Mouse (Mus musculus) forebrain, postnatal 0 days (tissue): ENCODE measurements around the gene Olfr706. TPM values are rescaled to one million over a fixed set of nuclear protein-coding genes. Genes with fewer than 3 reads are reported as not detected.

ENCODE experiments used
- ATAC-seq: fragments of 200-750 bp; cut with Nextera tagmentation; 2 replicates; pipeline ENCODE4 v1.8.0; 2017; ENCODE audit warnings: mild to moderate bottlenecking, moderate library complexity
- DNase-seq: peaks from one replicate; pipeline ENCODE4 v3.0.0-alpha.2; 2015
- H3K27ac ChIP-seq: fragments of 300-500 bp; sonication (generic); 2 replicates; pipeline ENCODE4 v1.5.1; 2014; ENCODE audit warnings: low read depth, mild to moderate bottlenecking, antibody characterized with exemption, low read length, moderate library complexity, mixed read lengths
- H3K27me3 ChIP-seq: fragments of 300-500 bp; sonication (generic); 2 replicates; pipeline ENCODE4 v1.6.1; 2014; ENCODE audit warnings: mild to moderate bottlenecking, low read length, mixed read lengths; ENCODE audit not compliant: insufficient read depth
- H3K36me3 ChIP-seq: fragments of 300-500 bp; sonication (generic); 2 replicates; pipeline ENCODE4 v1.6.1; 2014; ENCODE audit warnings: mild to moderate bottlenecking, moderate library complexity; ENCODE audit not compliant: insufficient read depth
- H3K4me1 ChIP-seq: fragments of 300-500 bp; sonication (generic); 2 replicates; pipeline ENCODE4 v1.6.1; 2014; ENCODE audit warnings: antibody characterized with exemption; ENCODE audit not compliant: insufficient read depth
- H3K4me2 ChIP-seq: fragments of 300-500 bp; sonication (generic); 2 replicates; pipeline ENCODE4 v1.6.1; 2014; ENCODE audit warnings: low read depth, mild to moderate bottlenecking, moderate library complexity
- H3K4me3 ChIP-seq: fragments of 300-500 bp; sonication (generic); 2 replicates; pipeline ENCODE4 v1.5.1; 2014; ENCODE audit warnings: low read depth, low read length, mixed read lengths
- H3K9ac ChIP-seq: fragments of 300-500 bp; sonication (generic); 2 replicates; pipeline ENCODE4 v1.6.1; 2014; ENCODE audit warnings: mild to moderate bottlenecking
- H3K9me3 ChIP-seq: fragments of 300-500 bp; sonication (generic); 2 replicates; pipeline ENCODE4 v1.6.1; 2016; ENCODE audit warnings: low read length
- CTCF ChIP-seq: sonication (generic); IDR thresholded peaks from 2 replicates; pipeline ENCODE4 v1.5.1; 2016; ENCODE audit warnings: antibody characterized with exemption, control low read depth, low read depth
- WGBS: fragments of 180-500 bp; shearing (Covaris S2); extraction: QIAGEN DNeasy Blood & Tissue Kit; methylation state at CpG from one replicate; pipeline ENCODE4 v1.1.7; 2014; 5-methylcytosine and 5-hydroxymethylcytosine counted together
- polyA plus RNA-seq: library from polyadenylated mRNA; unstranded; fragments of >200 nt; fragmentation: Nextera tagmentation; extraction: Ambion mirVana; gene quantifications from 2 replicates; pipeline ENCODE4 v1.2.1, GENCODE M21; 2015
- total RNA-seq: library from RNA; depleted of rRNA; stranded (reverse); fragments of >200 nt; gene quantifications from 2 replicates; pipeline ENCODE4 v1.2.3, GENCODE M21; 2014; rRNA removed

Olfr706 gene
- total and polyA plus RNA-seq, 2 experiments from 2014 or later = not detected

DNA sequence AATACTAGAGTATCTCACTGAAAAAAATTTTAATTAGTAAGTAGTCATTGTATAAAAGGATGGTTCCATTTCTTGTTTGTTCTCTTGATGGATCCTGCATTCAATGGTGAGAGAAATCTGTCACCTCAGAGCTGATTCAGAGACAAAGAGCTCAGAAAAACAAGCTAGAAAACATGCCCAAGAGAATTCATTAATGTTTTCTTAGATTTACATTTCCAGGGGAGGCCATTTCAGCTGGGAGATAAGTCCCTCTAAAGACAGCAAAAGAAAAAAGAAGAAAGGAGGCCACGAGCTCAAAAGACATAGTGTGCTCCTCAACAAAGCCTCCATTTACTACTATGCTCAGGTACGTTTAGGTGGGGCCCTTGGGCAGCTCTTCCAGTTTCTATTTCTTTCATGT lies 44.9 kb downstream of the Olfr706 start, which contains the start of gene Olfr703:
Gene Olfr703, plus strand, starts transcription at position 301 of the 400 bp plus-strand sequence.
- ATAC-seq = no peak

DNA sequence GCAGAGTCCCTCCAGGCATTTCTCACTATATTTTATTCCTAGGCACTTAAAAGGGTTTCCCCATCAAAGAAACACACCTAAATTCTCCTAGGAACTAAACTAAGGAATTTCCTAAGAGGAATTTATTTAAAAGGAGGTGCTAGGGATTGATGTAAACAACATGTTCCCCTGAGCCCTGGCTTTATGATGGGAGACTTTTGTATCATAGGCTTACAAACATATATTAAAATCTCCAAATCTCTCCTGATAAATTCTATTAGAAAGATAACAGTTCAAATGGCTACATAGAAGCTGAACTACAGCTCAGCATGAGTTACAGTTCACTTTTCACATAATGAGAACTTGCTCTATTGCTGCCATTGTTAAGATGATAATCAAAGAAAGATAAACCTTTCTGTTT lies 54.2 kb downstream of the Olfr706 start, which contains the start of gene Olfr702:
Gene Olfr702, minus strand, starts transcription at position 101 of the 400 bp plus-strand sequence.
- H3K4me1 ChIP-seq = no peaks in the 10 kb centered on the region
- no peaks in the 10 kb centered on the region for H3K9me3 ChIP-seq
- no peak within 1 kb of the TSS for H3K4me3 ChIP-seq
- H3K27me3 ChIP-seq = no peaks in the 10 kb centered on the region
- no peak for TF ChIP-seq CTCF
- no peaks in the 10 kb centered on the region for H3K36me3 ChIP-seq
- no peak within 1 kb of the TSS for H3K4me2 ChIP-seq
- H3K9ac ChIP-seq = no peak within 1 kb of the TSS
- ATAC-seq (no peak), DNase-seq (no peak)
- no peak within 1 kb of the TSS for H3K27ac ChIP-seq

More for the DNA sequence above, 44.9 kb downstream of the Olfr706 start, which contains the start of gene Olfr703:
- no peak within 1 kb of the TSS for H3K4me3 ChIP-seq
- no peak within 1 kb of the TSS for H3K9ac ChIP-seq
- H3K4me1 ChIP-seq = no peaks in the 10 kb centered on the region
- no peak within 1 kb of the TSS for H3K27ac ChIP-seq
- WGBS = 57% methylated on average over 2 of the region's 2 CpGs
- no peak for TF ChIP-seq CTCF
- no peaks in the 10 kb centered on the region for H3K27me3 ChIP-seq
- H3K9me3 ChIP-seq = no peaks in the 10 kb centered on the region
- no peaks in the 10 kb centered on the region for H3K36me3 ChIP-seq
- H3K4me2 ChIP-seq = no peak within 1 kb of the TSS
- DNase-seq = no peak

Other genes starting within 250 kb of the Olfr706 start
- 0.08 TPM in 1 of 2 replicates, not detected in the other for gene Olfr693, start 207.6 kb downstream of the Olfr706 start, total RNA-seq
- gene Olfr693, start 207.6 kb downstream of the Olfr706 start, polyA plus RNA-seq = not detected in 2 replicates
- gene Olfr694, start 196.3 kb downstream of the Olfr706 start, total RNA-seq = not detected in 2 replicates
- gene Olfr694, start 196.3 kb downstream of the Olfr706 start, polyA plus RNA-seq = not detected in 2 replicates
- not detected in 2 replicates for gene Olfr695, start 171.8 kb downstream of the Olfr706 start, total RNA-seq
- not detected in 2 replicates for gene Olfr695, start 171.8 kb downstream of the Olfr706 start, polyA plus RNA-seq
- not detected in 2 replicates for gene Olfr697, start 145.7 kb downstream of the Olfr706 start, total RNA-seq
- gene Olfr697, start 145.7 kb downstream of the Olfr706 start, polyA plus RNA-seq = not detected in 2 replicates
- not detected in 2 replicates for gene Olfr698, start 132.8 kb downstream of the Olfr706 start, total RNA-seq
- not detected in 2 replicates for gene Olfr698, start 132.8 kb downstream of the Olfr706 start, polyA plus RNA-seq
- not detected in 2 replicates for gene Olfr699, start 95.0 kb downstream of the Olfr706 start, total RNA-seq
- not detected in 2 replicates for gene Olfr699, start 95.0 kb downstream of the Olfr706 start, polyA plus RNA-seq
- gene Olfr700, start 79.3 kb downstream of the Olfr706 start, total RNA-seq = not detected in 2 replicates
- gene Olfr700, start 79.3 kb downstream of the Olfr706 start, polyA plus RNA-seq = not detected in 2 replicates
- gene Olfr701, start 74.0 kb downstream of the Olfr706 start, total RNA-seq = not detected in 2 replicates
- not detected in 2 replicates for gene Olfr701, start 74.0 kb downstream of the Olfr706 start, polyA plus RNA-seq
- gene Olfr702, start 54.3 kb downstream of the Olfr706 start, total RNA-seq = not detected in 2 replicates
- not detected in 2 replicates for gene Olfr702, start 54.3 kb downstream of the Olfr706 start, polyA plus RNA-seq
- gene Olfr703, start 44.8 kb downstream of the Olfr706 start, total RNA-seq = not detected in 2 replicates
- gene Olfr703, start 44.8 kb downstream of the Olfr706 start, polyA plus RNA-seq = not detected in 2 replicates
- not detected in 2 replicates for gene Olfr704, start 25.0 kb downstream of the Olfr706 start, total RNA-seq
- not detected in 2 replicates for gene Olfr704, start 25.0 kb downstream of the Olfr706 start, polyA plus RNA-seq
- gene Olfr705, start 11.3 kb downstream of the Olfr706 start, total RNA-seq = not detected in 2 replicates
- not detected in 2 replicates for gene Olfr705, start 11.3 kb downstream of the Olfr706 start, polyA plus RNA-seq
- not detected in 2 replicates for gene Olfr707, start 13.1 kb upstream of the Olfr706 start, total RNA-seq
- gene Olfr707, start 13.1 kb upstream of the Olfr706 start, polyA plus RNA-seq = not detected in 2 replicates
- gene Olfr1532-ps1, start 19.8 kb upstream of the Olfr706 start, total RNA-seq = not detected in 2 replicates
- gene Olfr1532-ps1, start 19.8 kb upstream of the Olfr706 start, polyA plus RNA-seq = not detected in 2 replicates
- gene Olfr709-ps1, start 44.1 kb upstream of the Olfr706 start, total RNA-seq = not detected in 2 replicates
- not detected in 2 replicates for gene Olfr709-ps1, start 44.1 kb upstream of the Olfr706 start, polyA plus RNA-seq
- not detected in 2 replicates for gene Olfr710, start 60.1 kb upstream of the Olfr706 start, total RNA-seq
- gene Olfr710, start 60.1 kb upstream of the Olfr706 start, polyA plus RNA-seq = not detected in 2 replicates
- gene Olfr6, start 75.8 kb upstream of the Olfr706 start, total RNA-seq = not detected in 2 replicates
- not detected in 2 replicates for gene Olfr6, start 75.8 kb upstream of the Olfr706 start, polyA plus RNA-seq
- gene Olfr711, start 87.3 kb upstream of the Olfr706 start, total RNA-seq = not detected in 2 replicates
- not detected in 2 replicates for gene Olfr711, start 87.3 kb upstream of the Olfr706 start, polyA plus RNA-seq
- not detected in 2 replicates for gene Olfr2, start 117.9 kb upstream of the Olfr706 start, total RNA-seq
- not detected in 2 replicates for gene Olfr2, start 117.9 kb upstream of the Olfr706 start, polyA plus RNA-seq
- not detected in 2 replicates for gene Olfr713, start 143.0 kb upstream of the Olfr706 start, total RNA-seq
- gene Olfr713, start 143.0 kb upstream of the Olfr706 start, polyA plus RNA-seq = not detected in 2 replicates
- gene Olfr714, start 182.8 kb upstream of the Olfr706 start, total RNA-seq = not detected in 2 replicates
- not detected in 2 replicates for gene Olfr714, start 182.8 kb upstream of the Olfr706 start, polyA plus RNA-seq
- not detected in 2 replicates for gene Olfr17, start 205.1 kb upstream of the Olfr706 start, total RNA-seq
- not detected in 2 replicates for gene Olfr17, start 205.1 kb upstream of the Olfr706 start, polyA plus RNA-seq
- gene Olfr715b, start 222.2 kb upstream of the Olfr706 start, total RNA-seq = not detected in 2 replicates
- not detected in 2 replicates for gene Olfr715b, start 222.2 kb upstream of the Olfr706 start, polyA plus RNA-seq
- gene Olfr715, start 242.9 kb upstream of the Olfr706 start, total RNA-seq = not detected in 2 replicates
- not detected in 2 replicates for gene Olfr715, start 242.9 kb upstream of the Olfr706 start, polyA plus RNA-seq